Mouse (Mus musculus): ENCODE measurements at regions not wholly inside any gene's neighbourhood (a gene's known extent, or its start where the extent isn't known, plus 50 kb on each side); places are given as distances from the start of the nearest gene placed in this dataset.

- DNase-seq (ENCODE audit: low spot score in 2 of 2), result no peak
These were observed 144.5 kb upstream of the Irx5 start for GRCm38 (mm10) chr8:92212786-92213535.

- DNase-seq (ENCODE audit: low spot score in 2 of 2), result no peak
These were observed 148.3 kb upstream of the Irx5 start for GRCm38 (mm10) chr8:92209081-92209480.

- no peak for DNase-seq (ENCODE audit: low spot score in 2 of 2)
These were observed 161.8 kb upstream of the Irx5 start for GRCm38 (mm10) chr8:92195635-92196034.

GRCm38 (mm10) chr8:92194065-92194464 lies 163.4 kb upstream of the Irx5 start:
- no peak for DNase-seq (ENCODE audit: low spot score in 2 of 2)

GRCm38 (mm10) chr8:92190261-92191025 lies 167.0 kb upstream of the Irx5 start:
- no peak for DNase-seq (ENCODE audit: low spot score in 2 of 2)

- no peak for DNase-seq (ENCODE audit: low spot score in 2 of 2)
These were observed 174.1 kb upstream of the Irx5 start for GRCm38 (mm10) chr8:92183331-92183730.

- DNase-seq (ENCODE audit: low spot score in 2 of 2), result no peak
These were observed 176.8 kb upstream of the Irx5 start for GRCm38 (mm10) chr8:92180651-92181050.

GRCm38 (mm10) chr8:92179327-92179726 lies 178.1 kb upstream of the Irx5 start:
- DNase-seq (ENCODE audit: low spot score in 2 of 2), result no peak

GRCm38 (mm10) chr8:92176101-92176500 lies 181.3 kb upstream of the Irx5 start:
- DNase-seq (ENCODE audit: low spot score in 2 of 2), result no peak

GRCm38 (mm10) chr8:92174106-92174505 lies 183.3 kb upstream of the Irx5 start:
- DNase-seq (ENCODE audit: low spot score in 2 of 2), result no peak

GRCm38 (mm10) chr8:92171578-92171977 lies 185.8 kb upstream of the Irx5 start:
- DNase-seq (ENCODE audit: low spot score in 2 of 2), result no peak

GRCm38 (mm10) chr8:92167340-92167783 lies 190.1 kb upstream of the Irx5 start:
- no peak for DNase-seq (ENCODE audit: low spot score in 2 of 2)

GRCm38 (mm10) chr8:92165306-92165705 lies 192.1 kb upstream of the Irx5 start:
- no peak for DNase-seq (ENCODE audit: low spot score in 2 of 2)

- DNase-seq (ENCODE audit: low spot score in 2 of 2), result peak in 1 of 2 experiments; percentile 2
These were observed 192.9 kb upstream of the Irx5 start for GRCm38 (mm10) chr8:92164496-92164895.

GRCm38 (mm10) chr8:92161002-92161401 lies 196.4 kb upstream of the Irx5 start:
- DNase-seq (ENCODE audit: low spot score in 2 of 2), result no peak

GRCm38 (mm10) chr8:92158219-92158618 lies 199.2 kb upstream of the Irx5 start:
- no peak for DNase-seq (ENCODE audit: low spot score in 2 of 2)

- no peak for DNase-seq (ENCODE audit: low spot score in 2 of 2)
These were observed 204.9 kb upstream of the Irx5 start for GRCm38 (mm10) chr8:92152478-92152877.

- DNase-seq (ENCODE audit: low spot score in 2 of 2), result no peak
These were observed 209.8 kb upstream of the Irx5 start for GRCm38 (mm10) chr8:92147672-92148071.

GRCm38 (mm10) chr8:92137091-92137882 lies 220.1 kb upstream of the Irx5 start:
- DNase-seq (ENCODE audit: low spot score in 2 of 2), result no peak

GRCm38 (mm10) chr8:92136413-92136812 lies 221.0 kb upstream of the Irx5 start:
- DNase-seq (ENCODE audit: low spot score in 2 of 2), result no peak

GRCm38 (mm10) chr8:92134434-92134833 lies 223.0 kb upstream of the Irx5 start:
- no peak for DNase-seq (ENCODE audit: low spot score in 2 of 2)
